Mouse (Mus musculus): ENCODE measurements at regions not wholly inside any gene's neighbourhood (a gene's known extent, or its start where the extent isn't known, plus 50 kb on each side); places are given as distances from the start of the nearest gene placed in this dataset.
A peak's percentile ranks its signal among the peaks of the same experiment; 100 is the strongest.
"Not testable (repeated sequence)": the region's sequence is repeated elsewhere in the genome, so short reads cannot be mapped to it uniquely, and the experiment has no call there.

DNA sequence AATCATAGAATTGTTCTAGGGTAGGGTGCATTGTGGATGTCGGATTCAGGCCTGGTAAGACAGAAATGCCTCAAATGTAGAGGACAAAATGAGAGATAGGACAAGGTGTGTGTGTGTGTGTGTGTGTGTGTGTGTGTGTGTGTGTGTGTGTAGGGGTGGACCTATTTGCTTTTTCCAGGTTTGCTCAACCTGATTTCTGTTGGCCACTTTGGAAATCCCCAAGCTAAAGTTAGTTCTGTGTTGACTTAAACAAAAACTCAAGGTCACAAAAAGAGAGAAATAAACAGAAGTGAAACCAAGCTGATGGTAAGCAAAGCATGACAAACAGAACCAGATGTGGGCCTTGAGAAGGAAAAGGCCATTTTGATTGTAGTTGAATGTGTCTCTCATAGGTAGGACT, 161.4 kb downstream of the Olfr164 start:
- 79% methylated on average over 1 of the region's 1 CpGs for WGBS
- not testable (repeated sequence) for H3K4me2 ChIP-seq (ENCODE audit: low read length); H3K9ac ChIP-seq (ENCODE audit: low read depth, low read length); H3K4me1 ChIP-seq (ENCODE audit: control insufficient read depth, insufficient read depth, low read depth, low read length); H3K4me3 ChIP-seq (ENCODE audit: low read length); H3K27ac ChIP-seq (ENCODE audit: low read depth, low read length); H3K36me3 ChIP-seq (ENCODE audit: control insufficient read depth, insufficient read depth, low read length); H3K27me3 ChIP-seq (replicated peaks; ENCODE audit: control insufficient read depth, insufficient read depth, low read length); ATAC-seq; H3K9me3 ChIP-seq (ENCODE audit: control insufficient read depth, low read length)

DNA sequence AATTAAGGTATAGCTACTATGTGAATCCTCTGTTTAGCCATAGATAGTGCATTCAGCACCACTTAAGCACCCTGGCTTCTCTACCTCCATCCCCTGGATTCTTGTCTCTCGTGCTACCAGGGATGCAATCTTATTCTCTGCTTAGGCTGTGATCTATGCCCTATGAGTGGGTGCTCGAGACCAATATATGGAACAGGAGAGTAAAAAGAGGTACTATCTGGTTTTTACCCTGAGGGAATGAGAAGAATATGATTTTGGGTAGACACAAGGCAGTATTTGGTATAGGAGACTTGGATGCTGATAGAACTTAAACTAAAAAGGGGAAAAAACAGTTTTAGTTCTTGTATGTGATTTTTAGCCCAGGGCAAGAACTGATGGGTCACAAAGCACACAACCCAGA, 162.8 kb downstream of the Olfr164 start:
- no peak for ATAC-seq
- no peaks in the 10 kb centered on the region for H3K4me1 ChIP-seq (ENCODE audit: control insufficient read depth, insufficient read depth, low read depth, low read length)
- no peaks in the 10 kb centered on the region for H3K36me3 ChIP-seq (ENCODE audit: control insufficient read depth, insufficient read depth, low read length)
- H3K4me2 ChIP-seq (ENCODE audit: low read length): no peak overlapping the region
- WGBS: 77% methylated on average over 2 of the region's 2 CpGs
- no peak overlapping the region for H3K27ac ChIP-seq (ENCODE audit: low read depth, low read length)
- no peak overlapping the region for H3K9ac ChIP-seq (ENCODE audit: low read depth, low read length)
- H3K4me3 ChIP-seq (ENCODE audit: low read length): no peak overlapping the region
- no peaks in the 10 kb centered on the region for H3K9me3 ChIP-seq (ENCODE audit: control insufficient read depth, low read length)
- H3K27me3 ChIP-seq (replicated peaks; ENCODE audit: control insufficient read depth, insufficient read depth, low read length): no peaks in the 10 kb centered on the region

DNA sequence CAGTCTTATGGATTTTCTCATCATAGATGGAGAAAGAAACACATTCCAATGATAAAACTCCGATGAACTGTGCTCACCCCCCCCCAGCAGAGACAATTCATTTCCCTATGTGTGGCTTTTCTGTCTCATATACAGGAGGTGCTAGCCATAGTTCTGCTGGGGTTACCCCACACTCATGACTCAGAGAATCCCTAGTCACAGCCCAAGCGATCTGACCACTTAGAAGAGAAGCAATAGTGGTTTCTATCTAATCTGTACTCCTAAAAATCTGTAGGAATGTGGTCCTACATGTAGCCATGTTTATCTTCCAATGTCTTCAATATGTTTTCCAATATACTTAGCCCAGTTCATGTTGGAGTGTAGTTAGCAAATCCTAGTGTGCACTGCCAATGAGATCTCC, 163.3 kb downstream of the Olfr164 start:
- ATAC-seq: no peak

DNA sequence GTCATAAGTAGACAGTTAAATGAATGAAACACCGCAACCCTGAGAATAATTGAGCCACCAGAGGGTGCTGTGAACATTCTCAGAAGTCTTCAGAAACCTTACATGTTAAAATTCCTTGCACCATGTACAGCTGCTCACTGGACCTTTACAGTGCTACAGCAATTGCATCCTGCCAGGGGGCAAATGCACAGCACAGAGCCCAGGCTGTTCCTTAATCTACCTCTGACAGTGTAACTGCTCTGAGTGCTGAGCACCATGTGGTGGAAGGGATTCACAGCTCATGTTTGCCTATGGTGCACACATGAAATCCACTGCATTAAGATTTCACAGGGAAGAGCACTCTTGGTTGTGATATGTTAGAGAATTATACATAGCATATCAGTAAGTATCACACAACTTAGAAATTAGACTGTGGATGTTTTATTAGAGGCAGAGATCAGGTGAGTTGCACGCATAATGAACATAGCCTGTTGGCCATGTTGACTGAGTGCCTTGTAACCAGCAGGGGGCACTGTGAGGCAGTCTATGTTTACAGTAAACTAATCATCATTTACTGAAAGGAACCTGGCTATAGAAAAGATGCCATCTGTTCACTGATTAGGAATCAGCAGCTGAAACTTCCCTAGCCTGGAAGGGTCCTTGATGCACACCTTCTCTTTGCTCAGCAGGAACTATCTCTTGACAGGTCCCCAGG, 167.4 kb downstream of the Olfr164 start:
- Histone ChIP-seq H3K36me3 (ENCODE audit: control insufficient read depth, insufficient read depth, low read length) (no peaks in the 10 kb centered on the region), H3K4me2 (ENCODE audit: low read length) (no peak overlapping the region), H3K9me3 (ENCODE audit: control insufficient read depth, low read length) (no peaks in the 10 kb centered on the region), H3K4me1 (ENCODE audit: control insufficient read depth, insufficient read depth, low read depth, low read length) (no peaks in the 10 kb centered on the region), H3K27ac (ENCODE audit: low read depth, low read length) (no peak overlapping the region), H3K9ac (ENCODE audit: low read depth, low read length) (no peak overlapping the region), H3K27me3 (replicated peaks; ENCODE audit: control insufficient read depth, insufficient read depth, low read length) (no peaks in the 10 kb centered on the region), H3K4me3 (ENCODE audit: low read length) (no peak overlapping the region)
- ATAC-seq: peak; percentile 40; the same call in 1 of the 2 replicates
- WGBS: 64% methylated on average over 2 of the region's 2 CpGs

More for the DNA sequence above, 163.3 kb downstream of the Olfr164 start:
- Histone ChIP-seq H3K9me3 (ENCODE audit: control insufficient read depth, low read length) (no peaks in the 10 kb centered on the region), H3K9ac (ENCODE audit: low read depth, low read length) (no peak overlapping the region), H3K4me1 (ENCODE audit: control insufficient read depth, insufficient read depth, low read depth, low read length) (no peaks in the 10 kb centered on the region), H3K4me3 (ENCODE audit: low read length) (no peak overlapping the region), H3K27me3 (replicated peaks; ENCODE audit: control insufficient read depth, insufficient read depth, low read length) (no peaks in the 10 kb centered on the region), H3K36me3 (ENCODE audit: control insufficient read depth, insufficient read depth, low read length) (no peaks in the 10 kb centered on the region), H3K4me2 (ENCODE audit: low read length) (no peak overlapping the region), H3K27ac (ENCODE audit: low read depth, low read length) (no peak overlapping the region)
- 84% methylated on average over 2 of the region's 2 CpGs for WGBS
